Mouse (Mus musculus) stomach, embryonic 14.5 days (tissue): ENCODE data around the gene Vrk3. TPM values are rescaled to one million over a fixed set of nuclear protein-coding genes. Genes with fewer than 3 reads are reported as not detected.
"Not testable (repeated sequence)": the region's sequence is repeated elsewhere in the genome, so short reads cannot be mapped to it uniquely, and the experiment has no call there.

Experiments
- ATAC-seq: fragments of 200-750 bp; cut with Nextera tagmentation; 2 replicates; pipeline ENCODE4 v1.8.0; 2017; ENCODE audit warnings: low read depth, moderate TSS enrichment; ENCODE audit not compliant: insufficient number of reproducible peaks, insufficient read depth, low FRiP score
- H3K27ac ChIP-seq: fragments of 300-500 bp; sonication (generic); 2 replicates; pipeline ENCODE4 v1.5.1; 2014; ENCODE audit warnings: mild to moderate bottlenecking, low read length, moderate library complexity, mixed read lengths
- H3K27me3 ChIP-seq: fragments of 300-500 bp; sonication (generic); 2 replicates; pipeline ENCODE4 v1.6.1; 2014; ENCODE audit warnings: low read length, control low read depth, mixed read lengths; ENCODE audit not compliant: control insufficient read depth, insufficient read depth
- H3K36me3 ChIP-seq: fragments of 300-500 bp; sonication (generic); 2 replicates; pipeline ENCODE4 v1.6.1; 2014; ENCODE audit warnings: mild to moderate bottlenecking, control low read depth, low read length, moderate library complexity, mixed read lengths; ENCODE audit not compliant: control insufficient read depth, insufficient read depth
- H3K4me1 ChIP-seq: fragments of 300-500 bp; sonication (generic); 2 replicates; pipeline ENCODE4 v1.6.1; 2014; ENCODE audit warnings: low read length, control low read depth, mixed read lengths; ENCODE audit not compliant: control insufficient read depth, insufficient read depth
- H3K4me2 ChIP-seq: fragments of 300-500 bp; sonication (generic); replicated peaks from 2 replicates; pipeline ENCODE4 v1.6.1; 2014; ENCODE audit warnings: low read depth, low read length, control low read depth
- H3K4me3 ChIP-seq: fragments of 300-500 bp; sonication (generic); 2 replicates; pipeline ENCODE4 v1.5.1; 2014; ENCODE audit warnings: low read depth, low read length, control low read depth
- H3K9ac ChIP-seq: fragments of 300-500 bp; sonication (generic); replicated peaks from 2 replicates; pipeline ENCODE4 v1.6.1; 2014; ENCODE audit warnings: low read depth, mild to moderate bottlenecking, control low read depth, low read length, moderate library complexity, mixed read lengths
- H3K9me3 ChIP-seq: fragments of 300-500 bp; sonication (generic); 2 replicates; pipeline ENCODE4 v1.6.1; 2016; ENCODE audit warnings: low read depth, low read length, control low read depth; ENCODE audit not compliant: control insufficient read depth
- WGBS: fragments of 180-500 bp; shearing (Covaris S2); extraction: QIAGEN DNeasy Blood & Tissue Kit; methylation state at CpG from one replicate; pipeline ENCODE4 v1.1.7; 2014; 5-methylcytosine and 5-hydroxymethylcytosine counted together
- polyA plus RNA-seq: library from polyadenylated mRNA; unstranded; fragments of >200 nt; fragmentation: Nextera tagmentation; extraction: Ambion mirVana; gene quantifications from 2 replicates; pipeline ENCODE4 v1.2.1, GENCODE M21; 2014

Vrk3 gene
- 32.9 and 34.7 TPM in 2 replicates for polyA plus RNA-seq

GRCm38 (mm10) chr7:44748101-44749044, at the start of gene Vrk3:
Gene Vrk3 (plus strand): TSS chr7:44748413.
- ATAC-seq: peak; percentile 98
- WGBS: under 1% methylated on average over 44 of the region's 44 CpGs
- H3K36me3 ChIP-seq: peaks cover 11% of the 10 kb centered on the region; the same call in 1 of the 2 replicates
- H3K4me2 ChIP-seq: peak within 1 kb of the TSS; percentile 84
- H3K9ac ChIP-seq: peak within 1 kb of the TSS; percentile 39
- H3K4me1 ChIP-seq: peaks cover 3% of the 10 kb centered on the region; the same call in 1 of the 2 replicates
- H3K9me3 ChIP-seq: no peaks in the 10 kb centered on the region
- H3K27ac ChIP-seq: peak within 1 kb of the TSS; percentile 86
- H3K4me3 ChIP-seq: peak within 1 kb of the TSS; percentile 63
- H3K27me3 ChIP-seq: no peaks in the 10 kb centered on the region

GRCm38 (mm10) chr7:44701921-44702320, 46.3 kb upstream of the Vrk3 start:
- Histone ChIP-seq H3K27me3 (no peaks in the 10 kb centered on the region), H3K4me2 (no peak overlapping the region), H3K4me1 (0 out of 2 replicates have a peak, but pooled peaks cover 5% of the 10 kb centered on the region), H3K4me3 (no peak overlapping the region), H3K9me3 (no peaks in the 10 kb centered on the region), H3K27ac (no peak overlapping the region), H3K36me3 (no peaks in the 10 kb centered on the region), H3K9ac (no peak overlapping the region)
- WGBS: 11% methylated on average over 5 of the region's 6 CpGs
- ATAC-seq: no peak

DNA sequence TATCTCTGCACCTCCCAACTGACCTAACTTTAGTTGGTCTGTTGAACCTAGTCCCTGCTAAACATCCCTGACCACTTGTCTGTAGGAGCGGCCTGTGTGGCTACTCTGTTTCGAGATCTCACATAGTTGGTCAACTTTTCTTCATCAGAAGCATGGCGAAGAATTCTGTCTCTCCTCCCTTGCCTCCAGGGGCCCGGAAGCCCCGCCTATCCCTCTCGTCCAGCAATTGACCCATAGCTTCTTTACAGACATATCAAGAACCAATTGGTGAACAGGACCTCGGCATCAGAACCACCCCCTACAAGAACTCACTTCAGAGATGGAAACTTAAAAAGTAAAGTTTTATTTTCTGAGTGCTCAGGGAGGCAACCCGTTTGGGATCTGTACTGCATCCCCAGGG, 45.2 kb upstream of the Vrk3 start:
- Histone ChIP-seq H3K27me3 (no peaks in the 10 kb centered on the region), H3K36me3 (no peaks in the 10 kb centered on the region), H3K9ac (no peak overlapping the region), H3K4me3 (no peak overlapping the region), H3K4me2 (no peak overlapping the region), H3K9me3 (no peaks in the 10 kb centered on the region), H3K27ac (no peak overlapping the region), H3K4me1 (no peaks in the 10 kb centered on the region)
- no peak for ATAC-seq
- WGBS: 75% methylated on average over 8 of the region's 8 CpGs

- 56% methylated on average over 3 of the region's 3 CpGs for WGBS
- Histone ChIP-seq H3K27me3 (no peaks in the 10 kb centered on the region), H3K9ac (no peak overlapping the region), H3K9me3 (no peaks in the 10 kb centered on the region), H3K4me1 (no peaks in the 10 kb centered on the region), H3K27ac (no peak overlapping the region), H3K36me3 (no peaks in the 10 kb centered on the region), H3K4me3 (no peak overlapping the region), H3K4me2 (no peak overlapping the region)
- no peak for ATAC-seq
Measured at GRCm38 (mm10) chr7:44704363-44704762, 43.9 kb upstream of the Vrk3 start.

GRCm38 (mm10) chr7:44705086-44705485, 43.1 kb upstream of the Vrk3 start:
- Histone ChIP-seq H3K4me1 (no peaks in the 10 kb centered on the region), H3K27ac (no peak overlapping the region), H3K9ac (no peak overlapping the region), H3K4me2 (no peak overlapping the region), H3K27me3 (no peaks in the 10 kb centered on the region), H3K36me3 (no peaks in the 10 kb centered on the region), H3K9me3 (no peaks in the 10 kb centered on the region), H3K4me3 (no peak overlapping the region)
- no peak for ATAC-seq
- WGBS: 90% methylated on average over 4 of the region's 4 CpGs

DNA sequence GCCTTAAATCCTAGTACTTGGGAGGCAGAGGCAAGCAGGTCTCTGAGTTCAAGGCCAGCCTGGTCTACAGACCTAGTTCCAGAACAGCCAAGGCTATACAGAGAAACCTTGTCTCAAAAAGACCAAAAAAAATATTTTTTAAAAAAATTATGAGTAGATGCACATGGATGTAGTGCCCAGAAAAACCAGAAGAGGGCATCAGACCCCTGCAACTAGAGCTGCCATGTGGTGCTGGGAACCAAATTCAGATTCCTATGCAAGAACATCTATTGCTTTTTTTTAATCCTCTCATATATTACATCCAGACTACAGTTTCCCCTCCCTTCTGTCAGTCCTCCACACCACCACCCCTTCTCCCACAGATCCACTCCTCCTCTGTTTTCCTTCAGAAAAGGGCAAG, 41.9 kb upstream of the Vrk3 start:
- Histone ChIP-seq H3K27ac (no peak overlapping the region), H3K4me2 (no peak overlapping the region), H3K9me3 (no peaks in the 10 kb centered on the region), H3K36me3 (no peaks in the 10 kb centered on the region), H3K4me3 (no peak overlapping the region), H3K9ac (no peak overlapping the region), H3K27me3 (no peaks in the 10 kb centered on the region), H3K4me1 (no peaks in the 10 kb centered on the region)
- ATAC-seq: no peak

DNA sequence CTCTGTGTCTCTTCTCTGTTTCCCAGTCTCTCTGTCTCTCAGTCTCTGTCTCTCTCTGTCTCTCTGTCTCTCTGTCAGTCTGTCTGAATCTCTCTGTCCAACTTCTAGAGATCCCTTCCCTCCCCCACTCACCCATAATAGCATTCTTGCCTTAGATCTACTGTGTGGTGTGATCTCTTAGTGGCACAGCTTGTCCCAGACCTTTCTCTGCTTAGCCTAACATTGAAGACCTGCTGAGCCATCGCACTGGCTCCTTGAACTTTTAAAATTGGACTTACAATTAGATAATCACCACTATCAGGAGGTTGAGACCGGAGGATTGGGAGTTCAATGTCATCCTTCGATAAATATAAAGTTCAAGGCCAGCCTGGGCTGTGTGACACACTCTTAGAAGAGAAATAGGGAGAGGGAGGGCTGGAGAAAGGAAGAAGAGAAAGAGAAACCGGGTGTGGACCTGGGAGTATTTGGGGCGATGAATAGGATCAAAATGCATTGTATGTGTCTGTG, 41.0 kb upstream of the Vrk3 start:
- Histone ChIP-seq H3K9me3 (no peaks in the 10 kb centered on the region), H3K4me2 (no peak overlapping the region), H3K9ac (no peak overlapping the region), H3K27ac (no peak overlapping the region), H3K4me3 (no peak overlapping the region), H3K4me1 (no peaks in the 10 kb centered on the region), H3K36me3 (no peaks in the 10 kb centered on the region), H3K27me3 (no peaks in the 10 kb centered on the region)
- 89% methylated on average over 5 of the region's 5 CpGs for WGBS
- no peak for ATAC-seq

DNA sequence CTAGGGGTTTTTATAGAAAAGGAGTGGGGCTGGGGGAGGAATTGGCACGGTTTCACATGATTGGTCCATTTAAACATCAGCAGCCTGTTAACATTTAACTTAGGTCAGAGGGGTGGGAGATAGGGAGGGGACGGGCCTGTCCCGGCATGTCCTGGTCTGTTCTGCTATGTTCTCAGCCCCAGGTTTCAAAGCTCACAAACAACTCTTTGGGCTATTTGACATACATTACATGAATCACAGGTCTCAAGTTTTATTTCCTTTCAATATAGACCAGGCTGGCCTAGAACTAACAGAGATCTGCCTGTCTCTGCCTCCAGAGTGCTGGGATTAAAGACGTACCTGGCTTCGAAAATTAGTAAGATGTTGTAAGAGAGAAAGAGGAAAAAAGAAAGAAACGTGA, 40.1 kb upstream of the Vrk3 start:
- not testable (repeated sequence) for ATAC-seq, H3K9me3 ChIP-seq, H3K4me1 ChIP-seq, H3K4me3 ChIP-seq, H3K4me2 ChIP-seq, H3K27ac ChIP-seq, H3K9ac ChIP-seq, H3K36me3 ChIP-seq, H3K27me3 ChIP-seq
- 87% methylated on average over 5 of the region's 6 CpGs for WGBS
